Mouse (Mus musculus) thymus, adult 2 months (tissue): ENCODE measurements around the gene Man1a.

Source experiments
- CTCF ChIP-seq: fragments of 200-500 bp; IDR thresholded peaks from 2 replicates; pipeline ENCODE4 v1.5.1; 2012; ENCODE audit warnings: mild to moderate bottlenecking, control low read depth, low read length, moderate library complexity, borderline replicate concordance; ENCODE audit not compliant: control insufficient read depth, poor library complexity, insufficient read depth; ENCODE audit errors: extremely low read depth
- POLR2A ChIP-seq: fragments of 200-500 bp; IDR thresholded peaks from 2 replicates; pipeline ENCODE4 v1.6.1; 2012; ENCODE audit warnings: mild to moderate bottlenecking, low read length, control low read depth, moderate library complexity; ENCODE audit not compliant: control insufficient read depth, poor library complexity, insufficient read depth; ENCODE audit errors: extremely low read depth

- no peak for TF ChIP-seq CTCF
- TF ChIP-seq POLR2A = no peak
Measured at GRCm38 (mm10) chr10:53915719-53916118, 160.7 kb downstream of the Man1a start.
